Mouse (Mus musculus): ENCODE results near the gene Dclk2. TPM values are rescaled to one million over a fixed set of nuclear protein-coding genes. Genes with fewer than 3 reads are reported as not detected.

Dclk2 gene
- polyA plus RNA-seq, 1 experiment from 2014 or later, result 2.4 TPM

DNA sequence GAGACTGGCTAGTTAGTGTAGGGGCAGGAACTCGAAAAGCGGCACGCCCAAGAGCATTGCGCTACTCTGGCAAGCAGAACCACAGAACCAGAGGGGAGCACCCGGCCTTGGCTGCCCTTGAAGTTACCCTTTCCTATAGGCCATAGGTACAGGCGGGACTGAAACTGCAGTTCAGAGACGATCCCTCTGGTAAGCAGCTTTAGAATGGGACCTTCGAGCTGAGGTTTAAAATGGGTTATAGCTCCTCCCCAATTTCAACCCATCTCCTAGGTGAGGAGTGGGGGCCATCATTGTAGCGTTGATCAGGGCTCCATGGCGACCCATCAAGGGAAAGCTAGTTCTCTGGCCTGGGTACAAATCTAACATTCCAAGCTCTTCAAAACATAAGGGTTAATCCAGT, 3.0 kb upstream of the Dclk2 start:
- H3K27ac ChIP-seq, result no peak overlapping the region
- WGBS, result 82% methylated on average over 10 of the region's 10 CpGs
- no peaks in the 10 kb centered on the region for H3K36me3 ChIP-seq
- no peak for ATAC-seq (replicated peaks; ENCODE audit: insufficient number of reproducible peaks, insufficient read depth, low FRiP score, low read depth)
- H3K4me2 ChIP-seq, result no peak overlapping the region
- no peak overlapping the region for H3K4me3 ChIP-seq
- peaks cover 13% of the 10 kb centered on the region for H3K4me1 ChIP-seq (replicated peaks)
- peaks cover 5% of the 10 kb centered on the region; the same call in 1 of the 2 replicates for H3K27me3 ChIP-seq
- no peaks in the 10 kb centered on the region for H3K9me3 ChIP-seq (replicated peaks)
- H3K9ac ChIP-seq, result no peak overlapping the region

DNA sequence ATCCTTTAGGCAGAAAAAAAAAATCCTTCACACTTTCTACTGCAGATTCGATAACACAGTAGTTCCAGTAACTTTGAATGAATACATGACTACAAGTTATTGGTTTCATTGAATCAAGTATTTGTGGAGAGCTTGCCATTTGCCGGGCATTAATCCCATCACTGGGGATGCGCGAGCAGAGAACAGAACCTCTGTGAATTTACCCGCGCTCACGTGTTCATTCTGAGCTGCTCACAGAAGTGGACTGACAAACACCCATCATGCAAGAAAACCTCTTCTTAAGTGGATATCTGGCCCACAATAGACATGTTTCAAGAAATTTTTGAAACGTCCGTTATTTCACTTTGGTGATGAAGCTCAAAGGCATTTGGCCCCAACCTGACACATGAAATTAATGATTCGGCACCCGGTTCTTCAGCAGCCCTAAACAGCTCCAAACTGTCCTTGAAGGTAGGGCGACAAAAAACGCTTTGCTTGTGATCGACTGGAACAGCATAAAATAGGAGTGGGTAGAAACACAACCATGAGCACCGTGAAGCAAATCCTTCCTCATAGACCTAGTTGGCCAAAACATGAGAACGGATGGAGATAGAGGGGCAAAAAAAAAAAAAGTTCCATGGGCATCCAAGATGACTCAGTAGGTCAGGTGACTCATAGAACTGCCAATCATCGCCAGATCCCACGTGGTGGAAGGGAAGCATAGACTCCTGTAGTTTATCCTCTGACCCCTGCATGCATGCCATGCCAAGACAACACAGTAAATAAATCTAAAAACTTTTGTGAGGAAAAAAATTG, 726 bp upstream of the Dclk2 start:
- peaks cover 13% of the 10 kb centered on the region for H3K4me1 ChIP-seq (replicated peaks)
- H3K27ac ChIP-seq, result no peak overlapping the region
- H3K27me3 ChIP-seq, result peaks cover 5% of the 10 kb centered on the region; the same call in 1 of the 2 replicates
- 61% methylated on average over 18 of the region's 18 CpGs for WGBS
- no peak for ATAC-seq (replicated peaks; ENCODE audit: insufficient number of reproducible peaks, insufficient read depth, low FRiP score, low read depth)
- peak overlapping the region; percentile 93 for H3K4me3 ChIP-seq
- H3K9ac ChIP-seq, result no peak overlapping the region; the same call in 1 of the 2 replicates
- H3K36me3 ChIP-seq, result no peaks in the 10 kb centered on the region
- no peaks in the 10 kb centered on the region for H3K9me3 ChIP-seq (replicated peaks)
- peak overlapping the region; percentile 92 for H3K4me2 ChIP-seq

DNA sequence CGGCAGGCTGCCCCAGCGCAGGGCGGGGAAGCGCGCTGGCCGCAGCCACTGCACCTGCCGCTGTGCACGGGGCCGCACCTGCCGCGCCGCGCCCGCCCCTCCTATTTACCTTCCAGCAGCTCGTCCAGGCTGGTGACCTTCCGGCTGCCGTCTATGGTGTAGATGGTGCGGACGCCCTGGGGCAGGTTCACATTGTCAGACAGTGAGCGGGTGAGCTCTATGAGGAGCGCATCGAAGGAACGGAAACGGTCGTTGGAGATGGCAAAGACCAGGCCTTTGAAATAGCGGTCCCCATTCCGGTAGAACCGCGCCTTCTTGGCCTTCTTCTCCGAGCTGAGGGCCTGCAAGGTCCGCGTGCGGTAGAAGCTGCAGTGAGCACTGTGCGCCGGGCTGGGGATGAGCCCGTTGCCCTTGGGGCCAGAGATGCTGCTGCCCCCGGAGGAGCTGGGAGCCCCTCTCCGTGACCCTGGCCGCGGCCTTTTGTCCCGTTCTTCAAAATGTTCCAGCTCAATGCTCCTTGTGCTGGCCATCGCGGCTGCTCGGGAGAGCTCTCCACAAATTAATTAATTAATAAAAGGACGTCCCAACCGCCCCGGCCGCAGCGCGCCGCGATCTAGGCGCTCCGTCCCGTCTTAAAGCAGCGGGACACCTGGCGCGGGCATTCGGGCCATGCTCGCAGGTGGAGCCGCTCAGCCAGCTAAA, 860 bp downstream of the Dclk2 start:
- peak; percentile 19; the same call in 1 of the 2 replicates for ATAC-seq (replicated peaks; ENCODE audit: insufficient number of reproducible peaks, insufficient read depth, low FRiP score, low read depth)
- H3K27ac ChIP-seq, result no peak overlapping the region; the same call in 1 of the 2 replicates
- peak overlapping the region; percentile 69 for H3K9ac ChIP-seq
- peaks cover 5% of the 10 kb centered on the region; the same call in 1 of the 2 replicates for H3K27me3 ChIP-seq
- peak overlapping the region; percentile 93 for H3K4me3 ChIP-seq
- WGBS, result under 1% methylated on average over 61 of the region's 61 CpGs
- H3K4me1 ChIP-seq (replicated peaks), result peaks cover 13% of the 10 kb centered on the region
- H3K4me2 ChIP-seq, result peak overlapping the region; percentile 92
- H3K9me3 ChIP-seq (replicated peaks), result no peaks in the 10 kb centered on the region
- no peaks in the 10 kb centered on the region for H3K36me3 ChIP-seq

GRCm38 (mm10) chr3:86917048-86917447, 3.6 kb downstream of the Dclk2 start:
- 90% methylated on average over 5 of the region's 5 CpGs for WGBS
- no peak overlapping the region for H3K4me2 ChIP-seq
- peaks cover 5% of the 10 kb centered on the region; the same call in 1 of the 2 replicates for H3K27me3 ChIP-seq
- no peak overlapping the region for H3K9ac ChIP-seq
- no peak overlapping the region for H3K27ac ChIP-seq
- no peaks in the 10 kb centered on the region for H3K36me3 ChIP-seq
- H3K4me1 ChIP-seq (replicated peaks), result peaks cover 13% of the 10 kb centered on the region
- no peaks in the 10 kb centered on the region for H3K9me3 ChIP-seq (replicated peaks)
- H3K4me3 ChIP-seq, result no peak overlapping the region
- no peak for ATAC-seq (replicated peaks; ENCODE audit: insufficient number of reproducible peaks, insufficient read depth, low FRiP score, low read depth)

GRCm38 (mm10) chr3:86916626-86917025, 4.0 kb downstream of the Dclk2 start:
- no peak overlapping the region for H3K9ac ChIP-seq
- H3K4me3 ChIP-seq, result no peak overlapping the region
- H3K9me3 ChIP-seq (replicated peaks), result no peaks in the 10 kb centered on the region
- H3K27me3 ChIP-seq, result peaks cover 5% of the 10 kb centered on the region; the same call in 1 of the 2 replicates
- H3K36me3 ChIP-seq, result no peaks in the 10 kb centered on the region
- peaks cover 13% of the 10 kb centered on the region for H3K4me1 ChIP-seq (replicated peaks)
- ATAC-seq (replicated peaks; ENCODE audit: insufficient number of reproducible peaks, insufficient read depth, low FRiP score, low read depth), result no peak
- WGBS, result 87% methylated on average over 4 of the region's 4 CpGs
- H3K4me2 ChIP-seq, result no peak overlapping the region
- H3K27ac ChIP-seq, result no peak overlapping the region

DNA sequence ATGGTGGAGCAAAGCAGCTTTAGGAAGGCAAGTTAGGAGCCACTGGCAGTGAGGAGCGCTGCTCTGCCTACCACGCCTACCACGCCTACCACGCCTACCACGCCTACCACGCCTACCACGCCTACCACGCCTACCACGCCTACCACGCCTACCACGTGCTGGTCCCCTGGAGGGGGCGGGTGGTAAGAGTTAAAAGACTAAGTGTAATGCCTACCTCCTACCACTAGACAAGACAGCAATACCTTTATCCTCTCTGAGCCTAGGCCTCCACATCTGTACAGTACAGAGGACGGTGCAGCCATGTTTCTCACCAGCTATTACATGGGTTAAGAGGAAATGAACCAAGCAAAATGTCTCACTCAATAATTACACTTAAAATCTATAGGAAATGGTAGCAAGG, 5.4 kb downstream of the Dclk2 start:
- H3K4me2 ChIP-seq, result no peak overlapping the region
- peaks cover 10% of the 10 kb centered on the region for H3K4me1 ChIP-seq (replicated peaks)
- no peak for ATAC-seq (replicated peaks; ENCODE audit: insufficient number of reproducible peaks, insufficient read depth, low FRiP score, low read depth)
- WGBS, result 49% methylated on average over 13 of the region's 13 CpGs
- H3K9ac ChIP-seq, result no peak overlapping the region
- no peak overlapping the region for H3K27ac ChIP-seq
- H3K27me3 ChIP-seq, result peaks cover 5% of the 10 kb centered on the region; the same call in 1 of the 2 replicates
- H3K9me3 ChIP-seq (replicated peaks), result no peaks in the 10 kb centered on the region
- no peaks in the 10 kb centered on the region for H3K36me3 ChIP-seq
- no peak overlapping the region for H3K4me3 ChIP-seq

DNA sequence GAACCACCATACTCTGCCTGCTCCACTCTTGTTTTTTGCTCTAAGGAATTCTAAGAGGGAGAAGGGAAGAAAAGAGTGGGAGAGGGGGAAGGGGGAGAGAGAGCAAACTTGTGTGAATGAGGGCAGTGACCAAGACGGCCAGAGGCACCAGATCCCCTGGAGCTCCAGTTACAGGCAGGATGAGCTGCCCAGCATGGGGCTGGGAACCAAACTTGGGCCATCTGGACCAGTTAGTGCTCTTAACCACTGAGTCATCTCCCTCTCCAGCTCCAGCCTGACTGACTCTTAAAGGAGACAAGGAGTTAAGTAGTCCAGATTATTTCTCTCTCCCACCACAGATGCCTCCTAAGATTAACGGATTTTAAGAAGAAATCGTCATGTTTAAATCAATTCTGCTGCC, 6.3 kb downstream of the Dclk2 start:
- Histone ChIP-seq H3K4me1 (replicated peaks) (peaks cover 4% of the 10 kb centered on the region), H3K9me3 (replicated peaks) (no peaks in the 10 kb centered on the region), H3K36me3 (no peaks in the 10 kb centered on the region), H3K9ac (no peak overlapping the region), H3K4me2 (no peak overlapping the region), H3K4me3 (no peak overlapping the region), H3K27ac (no peak overlapping the region), H3K27me3 (peaks cover 3% of the 10 kb centered on the region; the same call in 1 of the 2 replicates)
- WGBS, result 61% methylated on average over 3 of the region's 3 CpGs
- no peak for ATAC-seq (replicated peaks; ENCODE audit: insufficient number of reproducible peaks, insufficient read depth, low FRiP score, low read depth)

GRCm38 (mm10) chr3:86898366-86898765, 22.3 kb downstream of the Dclk2 start:
- Histone ChIP-seq H3K36me3 (no peaks in the 10 kb centered on the region), H3K9ac (no peak overlapping the region), H3K4me1 (replicated peaks) (no peaks in the 10 kb centered on the region), H3K27me3 (no peaks in the 10 kb centered on the region), H3K4me3 (no peak overlapping the region), H3K4me2 (no peak overlapping the region), H3K9me3 (replicated peaks) (no peaks in the 10 kb centered on the region; the same call in 1 of the 2 replicates), H3K27ac (no peak overlapping the region)
- 71% methylated on average over 5 of the region's 5 CpGs for WGBS
- no peak for ATAC-seq (replicated peaks; ENCODE audit: insufficient number of reproducible peaks, insufficient read depth, low FRiP score, low read depth)

DNA sequence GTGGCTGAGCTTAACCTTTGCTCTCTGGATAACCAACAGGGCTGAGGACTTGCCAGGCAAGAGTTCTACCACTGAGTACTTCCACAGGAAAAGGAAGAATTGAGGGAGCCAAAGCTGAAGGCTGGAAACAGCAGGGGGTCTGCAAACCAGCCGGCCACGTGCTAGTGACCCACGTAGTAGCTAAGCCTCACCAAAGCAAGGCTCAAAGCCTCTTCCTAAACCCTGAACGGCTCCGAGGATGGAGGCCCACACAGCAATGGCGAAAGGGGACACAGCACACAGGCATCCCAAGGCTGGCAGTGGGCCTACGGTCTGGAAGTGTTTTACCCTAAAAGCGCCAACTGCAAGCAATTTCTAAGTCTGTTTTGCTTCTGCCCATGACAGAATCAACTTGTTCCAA, 23.1 kb downstream of the Dclk2 start:
- H3K27ac ChIP-seq, result no peak overlapping the region
- no peak for ATAC-seq (replicated peaks; ENCODE audit: insufficient number of reproducible peaks, insufficient read depth, low FRiP score, low read depth)
- H3K4me2 ChIP-seq, result no peak overlapping the region
- H3K36me3 ChIP-seq, result no peaks in the 10 kb centered on the region
- no peak overlapping the region for H3K9ac ChIP-seq
- no peaks in the 10 kb centered on the region; the same call in 1 of the 2 replicates for H3K9me3 ChIP-seq (replicated peaks)
- H3K4me3 ChIP-seq, result no peak overlapping the region
- H3K4me1 ChIP-seq (replicated peaks), result no peaks in the 10 kb centered on the region
- no peaks in the 10 kb centered on the region for H3K27me3 ChIP-seq
- 77% methylated on average over 8 of the region's 8 CpGs for WGBS

DNA sequence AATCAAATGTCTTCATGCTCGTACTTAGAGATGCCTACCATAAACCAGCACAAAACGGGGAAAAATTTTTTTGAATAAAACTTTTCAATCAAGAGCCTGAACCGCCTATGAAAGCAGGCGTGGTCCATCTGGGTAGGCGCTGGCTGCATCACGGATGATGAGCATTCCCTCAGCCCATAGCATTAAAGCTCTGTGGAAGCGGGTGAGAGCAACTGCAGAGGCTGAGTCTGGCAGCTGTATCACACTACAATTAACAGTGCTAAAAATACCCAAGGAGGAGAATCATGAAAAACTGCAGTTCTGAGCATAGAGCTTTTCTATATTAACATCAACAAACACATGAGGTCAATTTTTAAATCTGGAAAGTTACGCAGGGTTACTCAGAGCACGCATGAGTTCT, 23.6 kb downstream of the Dclk2 start:
- H3K4me3 ChIP-seq, result no peak overlapping the region
- no peak overlapping the region for H3K9ac ChIP-seq
- H3K4me1 ChIP-seq (replicated peaks), result no peaks in the 10 kb centered on the region
- H3K4me2 ChIP-seq, result no peak overlapping the region
- no peaks in the 10 kb centered on the region for H3K27me3 ChIP-seq
- WGBS, result 71% methylated on average over 9 of the region's 9 CpGs
- ATAC-seq (replicated peaks; ENCODE audit: insufficient number of reproducible peaks, insufficient read depth, low FRiP score, low read depth), result no peak
- H3K36me3 ChIP-seq, result no peaks in the 10 kb centered on the region
- H3K27ac ChIP-seq, result no peak overlapping the region
- no peaks in the 10 kb centered on the region; the same call in 1 of the 2 replicates for H3K9me3 ChIP-seq (replicated peaks)

- H3K4me2 ChIP-seq, result no peak overlapping the region
- no peaks in the 10 kb centered on the region for H3K27me3 ChIP-seq
- WGBS, result 52% methylated on average over 2 of the region's 2 CpGs
- no peaks in the 10 kb centered on the region for H3K4me1 ChIP-seq (replicated peaks)
- H3K9me3 ChIP-seq (replicated peaks), result no peaks in the 10 kb centered on the region; the same call in 1 of the 2 replicates
- no peak overlapping the region for H3K9ac ChIP-seq
- no peak for ATAC-seq (replicated peaks; ENCODE audit: insufficient number of reproducible peaks, insufficient read depth, low FRiP score, low read depth)
- no peak overlapping the region for H3K4me3 ChIP-seq
- no peak overlapping the region for H3K27ac ChIP-seq
- no peaks in the 10 kb centered on the region for H3K36me3 ChIP-seq
Observed at GRCm38 (mm10) chr3:86894491-86894890, 26.2 kb downstream of the Dclk2 start.
